Mouse (Mus musculus) MEL (cell line): ENCODE data around the gene Snx10.

Source experiments
- BHLHE40 ChIP-seq: IDR thresholded peaks from 2 replicates; pipeline ENCODE4 v1.6.1; 2012; ENCODE audit warnings: low read depth, mild to moderate bottlenecking, inconsistent platforms, low read length, improper control_type of control experiment, borderline replicate concordance
- CTCF ChIP-seq, 3 experiments: IDR thresholded peaks in 2 of 3; conservative IDR thresholded peaks in 1 of 3; 2 replicates each; pipeline ENCODE4 v1.5.1; 2011 to 2012; ENCODE audit warnings: low read length in 3 of 3, low read depth in 2 of 3, mild to moderate bottlenecking in 2 of 3, improper control_type of control experiment in 1 of 3, inconsistent platforms in 1 of 3, mixed read lengths in 1 of 3, moderate library complexity in 1 of 3; ENCODE audit not compliant: control insufficient read depth in 1 of 3, insufficient read depth in 1 of 3, poor library complexity in 1 of 3, severe bottlenecking in 1 of 3
- E2F4 ChIP-seq: IDR thresholded peaks from 2 replicates; pipeline ENCODE4 v1.6.1; 2011; ENCODE audit warnings: low read depth, low read length, improper control_type of control experiment, borderline replicate concordance
- ELF1 ChIP-seq: IDR thresholded peaks from 2 replicates; pipeline ENCODE4 v1.6.1; 2014; ENCODE audit warnings: low read depth, mild to moderate bottlenecking, inconsistent platforms, low read length, improper control_type of control experiment, moderate library complexity
- GATA1 ChIP-seq: IDR thresholded peaks from 2 replicates; pipeline ENCODE4 v1.6.1; 2011; ENCODE audit warnings: low read depth, low read length, improper control_type of control experiment
- POLR2A ChIP-seq, 2 experiments: IDR thresholded peaks; 2 replicates each; pipeline ENCODE4 v1.6.1; 2011 to 2012; ENCODE audit warnings: low read length in 2 of 2, mild to moderate bottlenecking in 2 of 2, control low read depth in 1 of 2, improper control_type of control experiment in 1 of 2, low read depth in 1 of 2, moderate library complexity in 1 of 2; ENCODE audit not compliant: control insufficient read depth in 1 of 2, insufficient read depth in 1 of 2, poor library complexity in 1 of 2

DNA sequence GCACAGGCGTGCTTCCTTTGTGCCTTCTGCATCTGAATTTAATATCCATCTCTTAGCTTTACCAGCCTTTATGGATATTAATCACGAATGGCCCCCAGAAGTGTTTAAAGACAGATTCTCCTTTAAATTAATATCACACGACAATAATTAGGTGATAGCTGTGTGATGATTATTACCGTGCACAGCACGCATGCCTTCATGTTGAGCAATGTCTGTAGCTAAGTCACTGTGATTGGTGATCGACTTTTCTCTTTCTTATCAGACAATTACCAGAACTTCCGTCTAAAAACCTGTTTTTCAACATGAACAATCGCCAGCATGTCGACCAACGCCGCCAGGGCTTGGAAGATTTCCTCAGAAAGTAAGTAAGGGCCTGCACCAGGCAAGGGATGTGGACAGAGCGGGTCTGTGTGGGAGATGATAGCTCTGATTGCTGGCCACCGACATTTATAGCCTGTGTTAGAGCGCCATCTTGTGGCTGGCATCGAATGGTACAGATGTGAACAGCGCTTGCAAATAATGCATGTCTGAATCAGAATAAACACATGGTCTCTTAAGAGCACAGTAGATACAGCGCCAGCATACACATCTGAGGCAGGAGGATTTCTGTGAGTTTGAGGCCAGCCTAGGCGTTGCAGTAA is 56.5 kb downstream of the Snx10 start:
- TF ChIP-seq GATA1, result 0 out of 2 replicates have a peak, but pooled peaks have one; percentile 30
- TF ChIP-seq POLR2A (IDR thresholded peaks at IDR 0.05; ENCODE audit: control insufficient read depth in 1 of 2, insufficient read depth in 1 of 2, low read depth in 1 of 2, low read length in 2 of 2, poor library complexity in 1 of 2), result no peak
- peak; percentile 72 to 98 (median 91) for TF ChIP-seq CTCF (IDR thresholded peaks at IDR 0.05 in 2 of 3, conservative IDR thresholded peaks at IDR 0.05 in 1 of 3; ENCODE audit: control insufficient read depth in 1 of 3, insufficient read depth in 1 of 3, low read depth in 2 of 3, low read length in 3 of 3, poor library complexity in 1 of 3, severe bottlenecking in 1 of 3)
- no peak for TF ChIP-seq BHLHE40
- 0 out of 2 replicates have a peak, but pooled peaks have one; percentile 14 for TF ChIP-seq ELF1
- TF ChIP-seq E2F4, result no peak
